In the genomic region with DNA sequence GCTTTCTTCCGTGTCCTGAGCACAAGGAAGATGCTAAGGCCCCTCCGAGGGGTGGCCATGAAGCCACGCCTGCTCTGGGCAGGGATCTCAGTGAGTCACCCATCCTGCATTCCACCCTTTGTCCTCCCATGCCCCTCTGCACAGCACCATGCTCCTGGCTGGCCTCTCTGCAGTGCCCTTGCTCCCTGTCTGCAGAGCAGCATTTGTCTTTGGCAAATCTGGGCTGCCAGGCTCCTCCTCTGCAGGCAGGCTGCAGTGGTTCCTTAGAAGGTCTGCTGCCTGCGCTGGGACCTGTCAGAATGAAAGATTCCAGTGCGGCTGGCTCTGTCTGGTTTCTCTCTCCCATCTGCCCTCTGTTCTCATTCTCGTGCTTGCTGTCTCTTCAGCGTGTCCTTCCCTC, we compare ENCODE assay signal across 7 mouse cellular contexts.
DNase-seq lines count a peak whose midpoint lies in the region; ATAC-seq lines count a peak whose summit lies in the region.

No protein-coding gene starts in this region.

- H3K27ac ChIP-seq in hindbrain, embryonic 11.5 days (ENCODE audit: low read depth, low read length) = no peak overlapping the region
- no peak overlapping the region for H3K27ac ChIP-seq in liver, embryonic 12.5 days

- no peak overlapping the region for H3K4me3 ChIP-seq in hindbrain, embryonic 11.5 days (ENCODE audit: low read depth, low read length)
- no peak overlapping the region for H3K4me3 ChIP-seq in liver, embryonic 12.5 days

- H3K4me1 ChIP-seq in hindbrain, embryonic 11.5 days (replicated peaks; ENCODE audit: control insufficient read depth, insufficient read depth, low read length) = no peaks in the 10 kb centered on the region
- no peaks in the 10 kb centered on the region for H3K4me1 ChIP-seq in liver, embryonic 12.5 days

- H3K4me2 ChIP-seq in hindbrain, embryonic 11.5 days (replicated peaks; ENCODE audit: low read depth, low read length) = no peak overlapping the region
- no peak overlapping the region for H3K4me2 ChIP-seq in liver, embryonic 12.5 days

- no peaks in the 10 kb centered on the region for H3K9me3 ChIP-seq in hindbrain, embryonic 11.5 days (ENCODE audit: control insufficient read depth, low read length)
- H3K9me3 ChIP-seq in liver, embryonic 12.5 days (replicated peaks) = no peaks in the 10 kb centered on the region

- H3K27me3 ChIP-seq in hindbrain, embryonic 11.5 days (ENCODE audit: control insufficient read depth, insufficient read depth, low read length) = no peaks in the 10 kb centered on the region
- H3K27me3 ChIP-seq in liver, embryonic 12.5 days (replicated peaks) = no peaks in the 10 kb centered on the region

- 20% methylated on average over 7 of the region's 7 CpGs for WGBS in hindbrain, embryonic 11.5 days
- WGBS in liver, embryonic 12.5 days (ENCODE audit: insufficient replicate concordance) = 31% methylated on average over 7 of the region's 7 CpGs

- peak overlapping the region; percentile 48 for H3K9ac ChIP-seq in hindbrain, embryonic 11.5 days (ENCODE audit: low read depth, low read length)
- H3K9ac ChIP-seq in liver, embryonic 12.5 days = no peak overlapping the region

- H3K36me3 ChIP-seq in hindbrain, embryonic 11.5 days (ENCODE audit: control insufficient read depth, insufficient read depth, low read length) = no peaks in the 10 kb centered on the region
- H3K36me3 ChIP-seq in liver, embryonic 12.5 days = no peaks in the 10 kb centered on the region

- peak; percentile 73 for ATAC-seq in hindbrain, embryonic 11.5 days (ENCODE audit: low FRiP score)
- peak; percentile 44; the same call in 1 of the 2 replicates for ATAC-seq in liver, embryonic 12.5 days
- ATAC-seq in inflammation-experienced regulatory T-cells, adult 6 months = no peak

- peak; percentile 72 for DNase-seq in adrenal gland, postnatal 10 days
- DNase-seq in cerebellum, adult 9-11 months = peak; percentile 41
- peak; percentile 34 to 38 for DNase-seq in frontal cortex, postnatal 10 days (ENCODE audit: low spot score in 2 of 2)
- DNase-seq in hindbrain, embryonic 11.5 days (ENCODE audit: low spot score) = peak; percentile 30
- peak; percentile 14 for DNase-seq in ovary, postnatal 14 days (ENCODE audit: low spot score)

Comparison
In these comparisons a context has a peak if more than half of its experiments do, and no peak if none do; other contexts are left out.
1. DNase-seq: peak in every context shown above with its lines; median percentile 72 in adrenal gland, postnatal 10 days; 41 in cerebellum, adult 9-11 months; 36 in frontal cortex, postnatal 10 days; 30 in hindbrain, embryonic 11.5 days; 14 in ovary, postnatal 14 days.